Mouse (Mus musculus) cortical plate, adult 2 months (tissue): ENCODE results near the gene Tmem88.

Experiments used
- CTCF ChIP-seq: fragments of 200-500 bp; IDR thresholded peaks from 2 replicates; pipeline ENCODE4 v1.5.1; 2011; ENCODE audit warnings: mild to moderate bottlenecking, control low read depth, low read length; ENCODE audit not compliant: insufficient read depth; ENCODE audit errors: extremely low read depth
- POLR2A ChIP-seq: fragments of 200-500 bp; IDR thresholded peaks from 2 replicates; pipeline ENCODE4 v1.6.1; 2011; ENCODE audit warnings: mild to moderate bottlenecking, low read length, control low read depth; ENCODE audit not compliant: insufficient read depth; ENCODE audit errors: extremely low read depth

DNA sequence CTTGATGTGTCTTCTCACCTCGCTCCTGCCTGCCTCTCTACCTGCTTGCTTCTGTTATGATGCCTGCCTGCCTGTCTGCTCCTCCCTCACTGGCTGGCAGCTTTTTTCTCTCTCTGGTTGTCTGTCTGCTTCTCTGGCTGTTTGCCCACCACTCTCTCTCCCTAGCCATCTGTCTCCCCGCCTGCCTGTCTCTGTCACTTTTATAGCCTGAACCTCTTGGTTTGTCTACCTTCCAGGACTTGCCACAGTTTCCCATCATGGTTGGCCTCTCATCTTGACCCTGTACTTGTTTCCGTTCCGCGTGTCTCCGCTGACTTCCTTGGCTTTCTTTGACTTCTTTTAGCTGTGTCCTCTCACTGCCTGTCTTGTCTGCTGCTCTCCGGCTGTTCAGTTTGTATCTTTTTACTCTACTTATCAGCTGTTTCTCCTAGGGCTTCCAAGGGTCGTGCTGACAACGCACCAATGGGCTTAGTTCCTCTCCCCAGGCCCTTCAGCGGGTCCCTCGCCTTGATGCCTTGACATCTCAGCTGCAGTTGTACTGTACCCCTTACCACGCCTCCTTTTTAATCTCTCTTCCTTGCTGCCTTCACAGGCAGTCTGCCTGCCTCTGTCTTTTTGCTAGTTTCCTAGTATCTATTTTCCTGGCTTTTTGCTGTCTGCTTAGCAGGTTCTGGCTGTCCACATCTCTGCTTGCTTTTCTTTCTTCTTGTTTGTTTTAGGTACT lies 25.8 kb downstream of the Tmem88 start:
- no peak for TF ChIP-seq POLR2A
- TF ChIP-seq CTCF, result no peak
